Mouse (Mus musculus) gastrocnemius, postnatal 14 days (tissue): ENCODE results near the gene S100a10. TPM values are rescaled to one million over a fixed set of nuclear protein-coding genes. Genes with fewer than 3 reads are reported as not detected.
A peak's percentile ranks its signal among the peaks of the same experiment; 100 is the strongest.
"Not testable (repeated sequence)": the region's sequence is repeated elsewhere in the genome, so short reads cannot be mapped to it uniquely, and the experiment has no call there.

Experiments
- DNase-seq: peaks from one replicate; pipeline ENCODE4 v3.0.0; 2021; ENCODE audit warnings: mixed read lengths
- intact Hi-C: fragments of 180-260 bp; cut with DNase I; formaldehyde crosslinking; loops from one replicate; pipeline ENCODE4 v1.15.1; 2025; ENCODE audit warnings: low total_unique reads
- total RNA-seq, 2 experiments: library from RNA; stranded (reverse); gene quantifications; 2 replicates each; pipeline ENCODE4 v1.2.3; 2021

S100a10 gene
- total RNA-seq, 2 experiments from 2014 or later, result 102 to 107 TPM

GRCm38 (mm10) chr3:93541501-93541900 lies 13.4 kb upstream of the S100a10 start:
- no peak for DNase-seq
- intact Hi-C loops, result no loop called here

GRCm38 (mm10) chr3:93544170-93544569 lies 10.7 kb upstream of the S100a10 start:
- intact Hi-C loops, DNase-seq: not testable (repeated sequence)

GRCm38 (mm10) chr3:93547099-93547648 lies 7.7 kb upstream of the S100a10 start:
- intact Hi-C loops, result loop anchor here (2.0 kb wide), 1 partner anchor 60 kb away; no protein-coding TSS in a partner anchor
- DNase-seq, result peak; percentile 85

GRCm38 (mm10) chr3:93547749-93548540 lies 6.9 kb upstream of the S100a10 start:
- intact Hi-C loops, result loop anchor here (2.0 kb wide), 1 partner anchor 59 kb away; no protein-coding TSS in a partner anchor
- DNase-seq, result no peak

GRCm38 (mm10) chr3:93548541-93549266 lies 6.2 kb upstream of the S100a10 start:
- intact Hi-C loops, result no loop called here
- no peak for DNase-seq

GRCm38 (mm10) chr3:93549986-93550385 lies 4.9 kb upstream of the S100a10 start:
- DNase-seq, result no peak
- intact Hi-C loops, result no loop called here

- intact Hi-C loops, result no loop called here
- no peak for DNase-seq
Measured at GRCm38 (mm10) chr3:93551950-93552901, 2.7 kb upstream of the S100a10 start.

- intact Hi-C loops, result no loop called here
- no peak for DNase-seq
Measured at GRCm38 (mm10) chr3:93553311-93553710, 1.6 kb upstream of the S100a10 start.

GRCm38 (mm10) chr3:93553765-93554378 lies 1.0 kb upstream of the S100a10 start:
- intact Hi-C loops, result no loop called here
- peak; percentile 23 for DNase-seq

GRCm38 (mm10) chr3:93554379-93554980 lies 400 bp upstream of the S100a10 start:
- intact Hi-C loops, result no loop called here

GRCm38 (mm10) chr3:93555878-93556254 lies 986 bp downstream of the S100a10 start:
- intact Hi-C loops, result loop anchor here (5.0 kb wide), 1 partner anchor 36 kb away; no protein-coding TSS in a partner anchor
- peak; percentile 55 for DNase-seq

More at GRCm38 (mm10) chr3:93554379-93554980, 400 bp upstream of the S100a10 start:
- no peak for DNase-seq

GRCm38 (mm10) chr3:93556599-93556998 lies 1.7 kb downstream of the S100a10 start:
- no peak for DNase-seq
- intact Hi-C loops, result loop anchor here (5.0 kb wide), 1 partner anchor 36 kb away; no protein-coding TSS in a partner anchor

GRCm38 (mm10) chr3:93557471-93557870 lies 2.6 kb downstream of the S100a10 start:
- intact Hi-C loops, result loop anchor here (5.0 kb wide), 1 partner anchor 35 kb away; no protein-coding TSS in a partner anchor
- DNase-seq, result no peak

GRCm38 (mm10) chr3:93559961-93560360 lies 5.1 kb downstream of the S100a10 start:
- intact Hi-C loops, result loop anchor here (5.0 kb wide), 1 partner anchor 32 kb away; no protein-coding TSS in a partner anchor
- no peak for DNase-seq

- intact Hi-C loops, result no loop called here
- no peak for DNase-seq
Measured at GRCm38 (mm10) chr3:93562372-93562771, 7.5 kb downstream of the S100a10 start.

GRCm38 (mm10) chr3:93563216-93563615 lies 8.3 kb downstream of the S100a10 start:
- no peak for DNase-seq
- intact Hi-C loops, result no loop called here

GRCm38 (mm10) chr3:93566892-93567291 lies 12.0 kb downstream of the S100a10 start:
- DNase-seq, result no peak
- intact Hi-C loops, result no loop called here

GRCm38 (mm10) chr3:93567721-93568120 lies 12.8 kb downstream of the S100a10 start:
- no peak for DNase-seq
- intact Hi-C loops, result no loop called here
